Mouse (Mus musculus): Measurements from ENCODE around the gene Cdk10. TPM values are rescaled to one million over a fixed set of nuclear protein-coding genes. Genes with fewer than 3 reads are reported as not detected.

The Cdk10 gene
- polyA plus RNA-seq, 1 experiment, result 38.5 TPM

GRCm38 (mm10) chr8:123231742-123232141, 7.1 kb downstream of the Cdk10 start:
- 60% methylated on average over 5 of the region's 5 CpGs for WGBS
- no peak for DNase-seq (ENCODE audit: low read depth, low spot score)

- no peak for DNase-seq (ENCODE audit: low read depth, low spot score)
- WGBS, result 49% methylated on average over 7 of the region's 7 CpGs
Observed at GRCm38 (mm10) chr8:123232553-123232952, 7.9 kb downstream of the Cdk10 start.

GRCm38 (mm10) chr8:123233300-123233699, 8.7 kb downstream of the Cdk10 start:
- DNase-seq (ENCODE audit: low read depth, low spot score), result no peak
- 73% methylated on average over 13 of the region's 13 CpGs for WGBS

DNA sequence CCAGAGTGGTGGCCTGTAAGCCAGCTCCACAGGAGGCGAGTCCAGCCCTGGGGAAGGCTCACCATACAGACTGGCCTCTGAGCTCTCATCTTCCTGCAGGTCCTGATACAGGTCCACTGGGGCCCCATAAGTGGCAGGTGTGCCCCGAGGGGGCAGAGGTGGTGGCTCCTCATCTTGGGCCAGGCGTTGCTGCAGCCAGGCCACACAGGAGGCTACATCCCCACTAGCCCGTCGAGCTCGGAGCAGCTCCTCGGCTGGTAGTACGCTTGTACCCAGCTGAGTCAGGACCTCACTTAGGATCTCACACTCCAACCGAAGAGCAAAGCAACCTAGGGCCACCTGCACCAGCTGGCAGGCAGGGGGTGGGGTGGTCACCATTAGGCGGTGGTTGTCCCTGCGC, 9.1 kb downstream of the Cdk10 start:
- 78% methylated on average over 11 of the region's 11 CpGs for WGBS

GRCm38 (mm10) chr8:123234918-123235519, 10.4 kb downstream of the Cdk10 start:
- no peak for DNase-seq (ENCODE audit: low read depth, low spot score)
- 25% methylated on average over 13 of the region's 13 CpGs for WGBS

More for the DNA sequence above, 9.1 kb downstream of the Cdk10 start:
- DNase-seq (ENCODE audit: low read depth, low spot score), result no peak

GRCm38 (mm10) chr8:123235520-123236497, 11.2 kb downstream of the Cdk10 start, which contains the start of gene Spata2l:
Gene Spata2l, minus strand, starts transcription at chr8:123236233.
- under 1% methylated on average over 57 of the region's 57 CpGs for WGBS
- peak; percentile 68 for DNase-seq (ENCODE audit: low read depth, low spot score)

DNA sequence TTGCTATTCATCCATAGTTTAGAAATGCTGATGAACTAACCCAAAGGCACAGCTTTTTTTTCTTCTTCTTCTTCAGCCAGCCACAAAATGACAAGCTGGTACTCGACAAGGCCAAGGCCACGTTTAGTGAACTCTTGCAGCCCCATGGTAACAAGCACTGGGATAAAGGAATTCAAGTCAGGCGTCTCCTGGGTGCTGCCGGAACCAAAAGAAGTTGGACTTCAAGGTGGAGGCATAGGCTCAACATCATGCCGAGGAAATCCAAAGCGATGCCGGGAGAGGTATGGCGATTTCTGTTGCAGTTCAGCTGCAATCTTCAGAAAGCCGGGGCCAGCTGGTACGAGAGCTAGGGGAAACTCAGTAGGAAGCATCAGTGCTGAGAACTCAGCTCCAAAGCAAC, 14.8 kb downstream of the Cdk10 start:
- WGBS, result 91% methylated on average over 10 of the region's 10 CpGs

DNA sequence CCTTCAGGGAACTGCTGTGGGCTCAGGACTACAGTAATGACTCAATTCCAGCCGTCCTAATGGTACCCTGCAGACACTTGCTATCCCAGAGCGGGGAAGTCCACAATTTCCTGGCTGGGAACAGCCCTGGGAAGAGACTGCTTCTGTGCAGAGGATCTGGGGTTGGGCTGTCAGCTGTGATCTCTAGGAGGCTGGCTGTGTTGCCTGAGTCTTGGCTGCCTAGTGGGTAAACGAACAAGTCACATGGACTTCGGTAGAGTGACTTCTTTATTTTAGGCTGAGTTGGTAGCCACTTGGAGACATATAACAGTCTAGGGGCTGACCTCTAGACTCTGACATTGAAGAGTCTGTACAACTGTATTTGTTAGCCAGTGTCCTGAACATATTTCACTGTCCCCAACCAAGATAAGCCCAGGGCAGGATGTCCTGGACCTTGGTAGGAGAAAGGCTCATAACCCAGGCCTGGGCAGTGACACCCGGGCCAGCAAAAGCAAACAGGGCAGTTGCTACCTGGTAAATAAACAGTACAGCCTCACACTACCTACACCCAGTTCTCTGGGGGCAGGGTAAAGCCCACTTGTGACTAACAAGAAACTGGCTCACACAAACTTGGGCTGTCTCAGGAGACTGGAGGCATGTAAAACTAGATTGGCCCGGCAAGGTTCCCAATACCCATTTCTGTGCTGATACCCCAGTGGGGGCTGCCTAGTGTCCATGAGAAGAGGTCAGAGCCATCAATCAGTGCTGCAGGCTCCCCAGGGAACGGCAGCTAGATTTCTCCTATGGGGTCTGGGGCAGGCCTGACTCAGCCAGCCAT, 17.7 kb downstream of the Cdk10 start:
- WGBS, result 66% methylated on average over 7 of the region's 7 CpGs
- no peak for DNase-seq (ENCODE audit: low read depth, low spot score)

More for the DNA sequence above, 14.8 kb downstream of the Cdk10 start:
- DNase-seq (ENCODE audit: low read depth, low spot score), result no peak

GRCm38 (mm10) chr8:123243053-123243452, 18.4 kb downstream of the Cdk10 start:
- no peak for DNase-seq (ENCODE audit: low read depth, low spot score)
- WGBS, result 76% methylated on average over 11 of the region's 11 CpGs

- no peak for DNase-seq (ENCODE audit: low read depth, low spot score)
- WGBS, result 92% methylated on average over 4 of the region's 4 CpGs
Observed at GRCm38 (mm10) chr8:123244382-123244781, 19.7 kb downstream of the Cdk10 start.

DNA sequence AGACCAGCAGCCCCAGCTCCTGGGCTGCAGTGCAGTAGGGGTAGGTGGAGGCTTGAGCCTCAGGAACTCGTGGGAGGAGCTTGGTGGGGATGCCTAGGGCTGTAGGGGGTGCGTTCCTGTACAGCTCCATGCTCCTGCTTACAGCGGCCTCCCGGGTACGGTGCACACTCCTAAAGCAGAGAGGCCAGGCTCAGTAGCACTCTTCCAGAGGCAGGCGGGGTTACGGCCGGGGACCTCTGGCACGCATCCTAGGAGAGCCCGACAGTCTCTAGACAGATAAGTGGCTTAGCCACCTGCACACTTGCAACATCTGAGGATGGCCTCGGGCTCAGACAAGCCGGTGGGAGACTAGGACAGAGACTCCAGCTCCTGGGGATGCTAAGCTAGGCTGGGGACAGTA, 20.9 kb downstream of the Cdk10 start:
- 93% methylated on average over 12 of the region's 12 CpGs for WGBS
- DNase-seq (ENCODE audit: low read depth, low spot score), result no peak

DNA sequence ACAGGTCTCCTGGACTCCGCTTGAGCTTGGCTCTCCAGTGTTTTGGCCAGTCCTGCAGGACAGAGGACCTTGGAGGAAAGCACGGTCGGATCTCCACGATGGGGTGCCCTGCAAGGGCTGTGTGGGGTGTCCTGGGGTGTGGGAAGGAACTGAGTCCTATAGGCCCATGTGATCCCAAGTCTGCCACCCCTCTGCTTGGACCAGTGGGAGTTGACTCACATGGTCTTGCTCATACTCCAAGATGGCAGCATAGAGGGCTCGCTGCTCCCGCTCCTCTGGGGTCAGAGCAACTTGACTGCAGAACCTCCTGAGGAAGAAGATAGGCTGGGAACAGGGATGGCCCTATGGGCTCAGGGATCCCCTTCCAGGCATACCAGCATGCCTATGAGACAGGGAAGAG, 23.1 kb downstream of the Cdk10 start:
- DNase-seq (ENCODE audit: low read depth, low spot score), result no peak
- 96% methylated on average over 6 of the region's 6 CpGs for WGBS

GRCm38 (mm10) chr8:123248596-123248995, 24.0 kb downstream of the Cdk10 start:
- DNase-seq (ENCODE audit: low read depth, low spot score), result no peak
- 91% methylated on average over 8 of the region's 8 CpGs for WGBS

DNA sequence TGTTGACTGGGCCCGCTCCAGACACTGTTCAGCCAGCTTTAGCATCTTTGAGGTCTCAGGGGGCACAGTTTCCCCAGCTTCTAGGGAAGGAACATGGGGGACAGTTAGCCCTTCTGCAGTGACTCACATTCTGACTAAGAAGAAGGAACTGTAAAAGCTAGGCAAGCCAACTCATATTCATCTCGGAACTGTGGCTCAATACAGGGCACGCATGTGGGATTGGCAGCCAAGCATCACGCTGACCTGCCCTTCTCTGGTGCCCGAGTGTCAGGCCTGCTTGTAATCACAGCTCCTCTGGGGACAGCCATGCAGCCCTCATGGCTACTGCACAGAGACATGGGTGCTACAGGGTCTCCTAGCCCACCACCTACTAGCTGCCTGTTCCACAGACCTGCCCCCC, 26.3 kb downstream of the Cdk10 start:
- DNase-seq (ENCODE audit: low read depth, low spot score), result no peak
- WGBS, result 92% methylated on average over 5 of the region's 5 CpGs

GRCm38 (mm10) chr8:123252925-123253324, 28.3 kb downstream of the Cdk10 start:
- WGBS, result 26% methylated on average over 4 of the region's 4 CpGs
- no peak for DNase-seq (ENCODE audit: low read depth, low spot score)

GRCm38 (mm10) chr8:123253451-123254098, 28.9 kb downstream of the Cdk10 start:
- under 1% methylated on average over 40 of the region's 40 CpGs for WGBS
- no peak for DNase-seq (ENCODE audit: low read depth, low spot score)

DNA sequence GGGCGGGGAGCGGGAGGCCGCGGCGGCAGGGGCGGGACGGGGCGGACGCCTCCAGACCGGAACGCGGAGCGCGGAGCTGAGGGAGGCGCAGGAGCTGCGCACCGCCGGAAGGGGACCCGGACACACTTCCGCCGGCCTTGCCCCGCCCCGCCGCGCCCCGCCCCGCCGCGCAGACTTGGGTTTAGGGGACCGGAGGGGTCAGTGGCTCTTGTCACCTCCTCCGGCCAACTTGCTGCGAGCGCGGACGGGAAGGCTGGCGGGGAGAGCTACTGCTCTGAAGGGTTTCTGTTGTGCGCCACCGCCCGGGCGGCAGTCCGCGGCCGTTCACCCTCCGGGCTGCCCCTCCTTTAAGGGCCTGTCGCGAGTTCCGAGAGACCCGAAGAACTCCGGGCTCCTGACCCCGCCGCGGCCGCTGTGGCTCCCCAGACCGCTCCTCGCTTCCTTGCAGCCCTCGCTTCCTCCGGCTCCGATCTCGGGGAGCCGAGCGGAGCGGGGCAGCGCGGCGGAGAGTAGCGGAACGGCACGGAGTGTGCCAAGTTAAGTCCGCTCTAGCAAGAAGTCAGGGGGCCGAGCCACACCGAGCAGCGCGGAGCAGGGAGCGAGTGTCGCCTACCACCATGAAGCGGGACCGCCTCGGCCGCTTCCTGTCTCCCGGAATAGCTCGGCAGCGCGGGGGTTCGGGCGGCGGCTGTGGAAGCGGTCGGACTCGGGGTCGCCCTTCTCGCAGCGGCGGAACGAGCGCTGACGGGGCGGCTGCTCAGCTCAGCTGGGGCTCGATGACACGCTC, 29.6 kb downstream of the Cdk10 start, which contains the start of the genes Zfp276 and Vps9d1:
TSS of gene Zfp276 (plus strand) at position 97 of the 787 bp plus-strand sequence.
TSS of gene Vps9d1 (minus strand) at position 250 of the 787 bp plus-strand sequence.
- DNase-seq (ENCODE audit: low read depth, low spot score), result no peak
- WGBS, result under 1% methylated on average over 98 of the region's 99 CpGs

GRCm38 (mm10) chr8:123255170-123255569, 30.5 kb downstream of the Cdk10 start:
- no peak for DNase-seq (ENCODE audit: low read depth, low spot score)
- 55% methylated on average over 6 of the region's 6 CpGs for WGBS
